Mouse (Mus musculus) hindbrain, embryonic 15.5 days (tissue): ENCODE data around the gene 1700088E04Rik. TPM values are rescaled to one million over a fixed set of nuclear protein-coding genes. Genes with fewer than 3 reads are reported as not detected.
A peak's percentile ranks its signal among the peaks of the same experiment; 100 is the strongest.

ENCODE experiments used
- ATAC-seq: fragments of 200-750 bp; cut with Nextera tagmentation; 2 replicates; pipeline ENCODE4 v1.8.0; 2017; ENCODE audit warnings: low read depth, moderate number of reproducible peaks, moderate TSS enrichment; ENCODE audit not compliant: low FRiP score
- H3K27ac ChIP-seq: fragments of 300-500 bp; sonication (generic); replicated peaks from 2 replicates; pipeline ENCODE4 v1.5.1; 2015; ENCODE audit warnings: mild to moderate bottlenecking, inconsistent platforms
- H3K27me3 ChIP-seq: fragments of 300-500 bp; sonication (generic); 2 replicates; pipeline ENCODE4 v1.6.1; 2015; ENCODE audit warnings: control low read depth, inconsistent platforms
- H3K36me3 ChIP-seq: fragments of 300-500 bp; sonication (generic); 2 replicates; pipeline ENCODE4 v1.6.1; 2015; ENCODE audit warnings: control low read depth, inconsistent platforms
- H3K4me1 ChIP-seq: fragments of 300-500 bp; sonication (generic); replicated peaks from 2 replicates; pipeline ENCODE4 v1.6.1; 2015; ENCODE audit warnings: control low read depth, inconsistent platforms
- H3K4me2 ChIP-seq: fragments of 300-500 bp; sonication (generic); 2 replicates; pipeline ENCODE4 v1.6.1; 2015; ENCODE audit warnings: moderate library complexity, mild to moderate bottlenecking, inconsistent platforms
- H3K4me3 ChIP-seq: fragments of 300-500 bp; sonication (generic); 2 replicates; pipeline ENCODE4 v1.5.1; 2015; ENCODE audit warnings: mild to moderate bottlenecking, inconsistent platforms
- H3K9ac ChIP-seq: fragments of 300-500 bp; sonication (generic); 2 replicates; pipeline ENCODE4 v1.6.1; 2015; ENCODE audit warnings: inconsistent platforms
- H3K9me3 ChIP-seq: fragments of 300-500 bp; sonication (generic); 2 replicates; pipeline ENCODE4 v1.6.1; 2016; ENCODE audit warnings: control low read depth, inconsistent platforms
- WGBS: fragments of 180-500 bp; shearing (Covaris S2); methylation state at CpG from one replicate; pipeline ENCODE4 v1.1.7; 2015; 5-methylcytosine and 5-hydroxymethylcytosine counted together
- polyA plus RNA-seq: library from polyadenylated mRNA; unstranded; fragments of >200 nt; fragmentation: Nextera tagmentation; extraction: Ambion mirVana; gene quantifications from 2 replicates; pipeline ENCODE4 v1.2.1, GENCODE M21; 2015

1700088E04Rik gene
- 17.2 and 22.0 TPM in 2 replicates for polyA plus RNA-seq

DNA sequence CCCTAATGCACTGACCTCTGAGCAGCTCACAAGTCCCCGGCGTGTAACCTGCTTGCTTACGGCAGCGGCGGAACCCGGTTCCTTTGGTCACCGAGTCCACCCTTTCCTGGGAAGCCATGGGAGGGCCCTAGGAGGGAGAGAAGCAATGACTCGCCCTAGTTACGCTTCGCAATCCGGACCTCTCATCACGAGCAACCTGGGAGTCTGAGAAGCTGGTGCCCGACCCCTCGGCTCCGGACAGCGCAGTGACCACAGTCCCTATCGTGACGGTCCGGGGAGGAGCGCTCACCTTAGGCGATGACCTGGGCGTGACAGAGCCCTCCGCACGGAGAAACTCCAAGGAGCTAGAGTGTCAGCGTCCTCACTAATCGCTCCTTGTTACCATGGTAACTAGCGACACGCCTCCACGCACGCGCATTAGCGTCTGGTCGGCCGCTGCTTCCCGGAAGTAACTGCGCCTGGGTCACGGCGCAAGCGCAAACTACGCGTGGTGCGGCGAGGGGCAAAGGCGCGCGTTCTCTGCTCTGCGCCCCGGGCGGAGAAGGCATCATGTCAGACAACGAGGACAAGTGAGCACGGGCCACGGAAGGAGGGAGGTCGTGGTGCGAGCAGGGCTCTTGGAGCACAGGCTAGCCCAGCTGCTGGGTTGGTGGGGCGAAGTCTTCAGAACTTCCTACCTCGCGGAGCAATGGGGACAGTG lies at the start of gene 1700088E04Rik, which contains the start of gene Polr2f:
TSS of gene 1700088E04Rik (minus strand) at position 388 of the 700 bp plus-strand sequence.
TSS of gene Polr2f (plus strand) at position 144 of the 700 bp plus-strand sequence.
- no peaks in the 10 kb centered on the region for H3K9me3 ChIP-seq
- WGBS, result under 1% methylated on average over 57 of the region's 57 CpGs

DNA sequence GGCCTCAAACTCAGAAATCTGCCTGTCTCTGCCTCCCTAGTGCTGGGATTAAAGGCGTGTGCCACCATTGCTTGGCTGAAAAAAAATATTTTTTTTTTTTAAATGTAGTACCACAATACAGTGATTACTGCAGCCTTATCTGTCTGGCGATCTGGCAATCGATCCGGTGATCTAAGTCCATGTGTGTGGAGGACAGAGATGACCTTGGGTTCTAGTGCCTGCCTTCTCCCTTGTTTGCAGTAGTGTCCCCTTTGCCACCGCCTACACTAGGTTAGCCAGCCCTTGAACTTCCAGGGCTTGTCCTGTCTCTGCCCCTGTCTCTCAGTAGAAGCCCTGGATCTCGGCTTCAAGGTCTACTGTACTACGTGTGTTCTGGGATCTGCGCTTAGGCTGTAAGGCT lies 46.8 kb upstream of the 1700088E04Rik start:
- WGBS, result 92% methylated on average over 8 of the region's 8 CpGs
- ATAC-seq, result no peak
- Histone ChIP-seq H3K36me3 (no peaks in the 10 kb centered on the region), H3K4me1 (peaks cover 7% of the 10 kb centered on the region), H3K27ac (no peak overlapping the region), H3K9me3 (no peaks in the 10 kb centered on the region), H3K9ac (no peak overlapping the region), H3K4me2 (no peak overlapping the region), H3K4me3 (no peak overlapping the region), H3K27me3 (no peaks in the 10 kb centered on the region)

More for the DNA sequence above, at the start of gene 1700088E04Rik, which contains the start of gene Polr2f:
- Histone ChIP-seq H3K36me3 (peaks cover 17% of the 10 kb centered on the region), H3K27me3 (no peaks in the 10 kb centered on the region), H3K4me2 (peak within 1 kb of the TSS; percentile 96), H3K27ac (peak within 1 kb of the TSS; percentile 63), H3K9ac (peak within 1 kb of the TSS; percentile 90), H3K4me3 (peak within 1 kb of the TSS; percentile 94), H3K4me1 (peaks cover 20% of the 10 kb centered on the region)
- peak; percentile 89 for ATAC-seq

DNA sequence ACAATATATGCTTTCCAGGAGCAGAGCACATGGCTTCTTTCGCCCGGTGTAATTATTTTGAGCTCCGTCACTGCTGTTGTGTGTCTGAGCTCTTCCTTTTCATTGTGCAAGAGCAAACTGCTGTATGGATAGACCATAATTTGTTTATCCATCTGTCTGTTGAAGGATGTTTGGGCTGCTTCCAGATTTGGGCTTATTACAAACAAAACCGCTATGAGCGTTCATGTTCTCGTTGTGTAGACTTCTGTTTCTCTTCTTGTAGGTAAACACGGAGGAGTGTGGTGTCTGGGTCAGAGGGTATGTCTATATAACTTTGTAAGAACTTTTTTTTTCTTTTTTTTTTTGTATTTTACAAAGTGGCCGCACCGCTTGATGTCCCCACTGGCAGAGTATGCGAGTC lies 44.2 kb upstream of the 1700088E04Rik start:
- H3K4me1 ChIP-seq, result no peaks in the 10 kb centered on the region
- no peak overlapping the region for H3K27ac ChIP-seq
- 76% methylated on average over 10 of the region's 10 CpGs for WGBS
- H3K9me3 ChIP-seq, result no peaks in the 10 kb centered on the region
- no peaks in the 10 kb centered on the region for H3K27me3 ChIP-seq
- no peak for ATAC-seq
- no peak overlapping the region for H3K4me2 ChIP-seq
- no peaks in the 10 kb centered on the region for H3K36me3 ChIP-seq
- no peak overlapping the region for H3K9ac ChIP-seq
- H3K4me3 ChIP-seq, result no peak overlapping the region

DNA sequence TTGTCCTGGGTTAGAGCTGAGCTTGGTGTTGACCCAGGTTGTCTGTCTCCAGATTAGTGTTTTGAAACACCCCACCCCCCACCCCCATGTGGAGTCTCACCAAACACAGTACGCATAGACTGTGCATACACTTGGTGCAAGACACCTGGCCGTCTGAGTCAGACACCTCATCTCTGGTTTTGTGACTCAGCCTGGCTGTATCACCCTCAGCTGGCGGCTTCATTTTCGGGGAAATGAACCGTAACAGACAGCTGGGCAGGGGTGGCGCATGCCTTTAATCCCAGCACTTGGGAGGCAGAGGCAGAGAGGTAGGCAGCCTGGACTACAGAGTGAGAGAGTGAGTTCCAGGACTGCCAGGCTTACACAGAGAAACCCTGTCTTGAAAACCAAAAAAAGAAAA lies 35.9 kb upstream of the 1700088E04Rik start:
- Histone ChIP-seq H3K9me3 (no peaks in the 10 kb centered on the region), H3K9ac (no peak overlapping the region), H3K4me3 (no peak overlapping the region), H3K27ac (no peak overlapping the region), H3K4me1 (no peaks in the 10 kb centered on the region), H3K36me3 (no peaks in the 10 kb centered on the region), H3K4me2 (no peak overlapping the region), H3K27me3 (no peaks in the 10 kb centered on the region)
- 57% methylated on average over 6 of the region's 6 CpGs for WGBS
- no peak for ATAC-seq

DNA sequence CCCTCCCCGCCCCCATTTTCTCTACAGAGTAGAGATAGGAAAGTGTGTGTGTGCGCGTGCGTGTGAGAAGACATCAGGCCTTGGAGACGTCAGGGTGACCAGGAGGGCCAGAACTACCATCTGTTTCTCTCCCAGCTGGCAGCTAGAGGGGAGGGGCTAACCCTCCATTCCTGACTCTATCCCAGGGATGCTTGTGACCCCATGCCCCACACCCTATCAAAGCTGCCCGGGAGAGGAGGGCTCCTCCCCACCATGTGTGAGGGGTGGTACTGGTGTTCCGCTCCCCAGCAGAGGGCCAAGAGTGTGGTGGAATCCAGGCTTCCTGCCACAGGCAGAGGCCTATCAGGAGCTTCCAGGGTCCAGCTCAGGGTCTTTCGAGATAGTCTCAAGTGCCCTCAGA lies 25.7 kb upstream of the 1700088E04Rik start:
- Histone ChIP-seq H3K36me3 (no peaks in the 10 kb centered on the region), H3K4me1 (peaks cover 11% of the 10 kb centered on the region; the same call in 1 of the 2 replicates), H3K4me2 (no peak overlapping the region), H3K27me3 (peaks cover 39% of the 10 kb centered on the region), H3K4me3 (no peak overlapping the region), H3K27ac (no peak overlapping the region), H3K9me3 (no peaks in the 10 kb centered on the region), H3K9ac (no peak overlapping the region)
- 49% methylated on average over 8 of the region's 8 CpGs for WGBS
- ATAC-seq, result 0 out of 2 replicates have a peak, but pooled peaks have one; percentile 42

DNA sequence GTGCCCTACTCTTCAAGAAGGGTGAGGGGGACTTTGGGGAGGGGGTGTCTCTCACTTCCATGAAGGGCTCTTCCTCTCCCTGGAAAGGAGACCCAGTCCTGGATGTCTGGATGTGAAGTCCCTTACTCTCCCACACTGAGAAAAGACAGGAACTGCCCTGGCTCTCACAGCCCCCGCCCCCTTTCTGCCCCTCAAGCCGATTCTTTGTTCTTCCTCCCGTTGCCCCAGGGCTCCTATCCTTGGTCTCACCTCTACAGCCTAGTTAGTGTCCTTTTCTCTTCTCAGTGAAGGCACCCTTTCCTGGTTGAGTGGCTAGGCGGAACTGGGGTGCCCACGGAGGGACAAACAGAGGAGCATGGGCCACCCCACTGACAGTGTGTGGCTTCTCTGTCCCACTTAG lies 24.1 kb upstream of the 1700088E04Rik start, which contains the start of gene Sox10:
TSS of gene Sox10 (minus strand) at position 101 of the 400 bp plus-strand sequence.
- no peaks in the 10 kb centered on the region for H3K9me3 ChIP-seq
- H3K4me2 ChIP-seq, result no peak within 1 kb of the TSS
- no peaks in the 10 kb centered on the region for H3K36me3 ChIP-seq
- H3K9ac ChIP-seq, result no peak within 1 kb of the TSS
- H3K27me3 ChIP-seq, result peaks cover 43% of the 10 kb centered on the region
- 53% methylated on average over 5 of the region's 5 CpGs for WGBS
- ATAC-seq, result no peak
- no peak within 1 kb of the TSS; the same call in 1 of the 2 replicates for H3K27ac ChIP-seq
- H3K4me1 ChIP-seq, result peaks cover 11% of the 10 kb centered on the region; the same call in 1 of the 2 replicates
- H3K4me3 ChIP-seq, result peak within 1 kb of the TSS; percentile 22

DNA sequence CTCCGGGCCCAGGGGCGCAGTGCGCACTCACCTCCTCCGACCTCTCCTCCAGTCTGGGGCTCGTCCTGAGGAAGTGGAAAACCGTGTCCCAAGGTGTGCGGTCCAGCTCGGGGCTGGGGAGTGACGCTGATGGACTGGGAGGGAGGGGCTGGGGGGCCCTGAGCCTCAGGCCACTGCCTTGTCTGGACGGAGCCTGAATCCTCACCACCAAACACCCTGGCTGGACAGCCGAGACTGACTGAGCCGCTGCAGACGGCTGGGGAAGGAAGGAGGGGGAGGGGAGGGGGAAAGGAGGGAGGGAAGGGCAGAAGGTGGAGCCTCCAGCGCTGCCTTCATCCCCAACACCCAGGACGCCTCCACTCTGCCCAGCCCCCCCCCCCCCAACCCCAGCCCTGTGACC lies 23.2 kb upstream of the 1700088E04Rik start:
- WGBS, result 4% methylated on average over 11 of the region's 15 CpGs

DNA sequence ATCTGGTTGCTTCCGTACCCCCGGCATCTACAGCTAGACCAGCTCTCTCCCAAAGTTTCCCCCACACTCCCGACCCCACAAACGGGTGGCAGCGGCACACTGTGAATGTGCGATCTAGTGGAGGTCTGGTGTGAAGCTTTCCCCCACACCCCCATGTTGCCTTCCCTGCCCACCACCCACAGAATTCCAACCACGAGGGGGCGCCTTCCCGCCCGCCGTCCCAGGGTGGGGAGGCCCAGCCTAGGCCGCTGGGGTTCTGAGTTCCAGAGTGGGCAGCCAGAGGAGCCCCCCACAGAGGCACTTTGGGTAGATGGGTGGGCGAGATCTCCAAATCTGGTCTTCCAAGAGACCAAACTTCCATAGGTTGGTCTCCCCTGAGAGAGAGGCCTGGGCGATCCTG lies 21.8 kb upstream of the 1700088E04Rik start:
- Histone ChIP-seq H3K4me1 (peaks cover 11% of the 10 kb centered on the region; the same call in 1 of the 2 replicates), H3K9ac (no peak overlapping the region), H3K27ac (no peak overlapping the region), H3K4me3 (peak overlapping the region; percentile 22), H3K4me2 (no peak overlapping the region; the same call in 1 of the 2 replicates), H3K27me3 (peaks cover 43% of the 10 kb centered on the region), H3K36me3 (no peaks in the 10 kb centered on the region), H3K9me3 (no peaks in the 10 kb centered on the region)
- WGBS, result 46% methylated on average over 14 of the region's 14 CpGs
- ATAC-seq, result no peak

More for the DNA sequence above, 23.2 kb upstream of the 1700088E04Rik start:
- Histone ChIP-seq H3K27me3 (peaks cover 43% of the 10 kb centered on the region), H3K4me2 (no peak overlapping the region), H3K9ac (no peak overlapping the region), H3K36me3 (no peaks in the 10 kb centered on the region), H3K4me3 (peak overlapping the region; percentile 22), H3K4me1 (peaks cover 11% of the 10 kb centered on the region; the same call in 1 of the 2 replicates), H3K27ac (no peak overlapping the region), H3K9me3 (no peaks in the 10 kb centered on the region)
- ATAC-seq, result no peak

DNA sequence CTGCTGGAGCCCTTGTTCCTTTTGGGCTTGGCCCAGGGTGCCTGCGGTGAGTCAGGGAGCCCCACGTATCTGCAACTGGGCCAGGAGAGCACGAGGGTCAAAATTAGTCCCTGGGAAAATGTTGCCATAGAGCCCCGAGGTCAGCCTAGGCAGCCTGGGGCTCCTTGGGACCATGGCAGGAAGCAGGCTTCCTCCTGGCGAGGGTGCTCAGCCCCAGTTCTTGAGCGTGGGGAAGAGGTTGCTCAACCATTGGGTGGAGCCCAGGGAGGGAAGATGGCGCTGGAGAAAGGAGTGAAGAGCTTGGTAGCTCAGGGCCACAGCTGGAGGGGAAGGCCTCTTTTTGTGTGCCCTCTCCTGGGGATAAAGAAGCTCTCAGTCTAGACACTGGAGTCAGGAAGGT lies 21.2 kb upstream of the 1700088E04Rik start:
- WGBS, result 76% methylated on average over 7 of the region's 7 CpGs
- Histone ChIP-seq H3K27me3 (peaks cover 43% of the 10 kb centered on the region), H3K9ac (no peak overlapping the region), H3K36me3 (no peaks in the 10 kb centered on the region), H3K9me3 (no peaks in the 10 kb centered on the region), H3K4me3 (peak overlapping the region; percentile 22), H3K4me2 (peak overlapping the region; percentile 6; the same call in 1 of the 2 replicates), H3K27ac (no peak overlapping the region), H3K4me1 (peaks cover 11% of the 10 kb centered on the region; the same call in 1 of the 2 replicates)
- ATAC-seq, result no peak

DNA sequence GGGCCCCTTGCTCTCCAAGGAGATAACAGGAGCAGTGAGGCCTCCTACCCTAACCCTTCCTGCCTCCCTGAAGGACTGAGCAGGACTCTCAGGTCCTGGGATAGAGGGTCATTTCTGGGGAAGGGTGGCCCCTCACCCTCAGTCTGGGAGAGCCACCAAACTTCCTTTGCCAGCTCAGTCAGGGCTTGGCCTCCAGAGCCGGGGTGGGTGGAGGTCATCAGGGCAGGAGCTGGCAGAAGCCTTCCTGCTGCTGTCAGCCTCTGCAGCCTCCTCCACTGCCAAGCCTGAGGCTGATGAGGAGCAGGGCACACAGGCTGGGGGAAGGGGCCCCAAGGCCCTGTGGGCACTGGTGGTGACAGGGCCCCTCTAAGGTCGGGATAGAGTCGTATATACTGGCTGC lies 14.5 kb upstream of the 1700088E04Rik start:
- Histone ChIP-seq H3K27ac (no peak overlapping the region), H3K4me2 (no peak overlapping the region), H3K9me3 (no peaks in the 10 kb centered on the region), H3K36me3 (peaks cover 15% of the 10 kb centered on the region; the same call in 1 of the 2 replicates), H3K4me3 (no peak overlapping the region), H3K9ac (no peak overlapping the region), H3K4me1 (peaks cover 10% of the 10 kb centered on the region), H3K27me3 (no peaks in the 10 kb centered on the region)
- ATAC-seq, result no peak
- 30% methylated on average over 3 of the region's 3 CpGs for WGBS

DNA sequence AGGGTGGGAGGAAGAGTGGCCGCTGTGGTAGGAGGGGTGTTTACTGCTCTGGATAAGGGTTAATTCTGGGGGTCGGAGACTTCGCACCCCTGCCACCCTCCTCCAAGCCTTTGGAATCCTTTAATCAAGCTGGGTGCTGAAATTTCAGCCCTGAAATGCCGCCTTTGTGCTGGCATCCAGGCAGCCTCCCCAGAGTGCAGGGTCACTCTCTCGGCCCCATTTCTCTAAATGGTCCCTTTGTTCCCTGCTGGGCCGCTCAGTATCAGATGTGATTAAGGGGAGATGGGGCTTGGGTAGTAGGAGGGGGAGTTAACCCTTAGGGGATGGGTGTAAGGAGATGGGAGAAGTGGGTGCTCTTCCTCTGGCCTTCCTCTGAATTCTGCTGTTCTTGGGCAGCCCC lies 11.7 kb upstream of the 1700088E04Rik start:
- Histone ChIP-seq H3K27me3 (no peaks in the 10 kb centered on the region), H3K4me3 (no peak overlapping the region), H3K4me1 (peaks cover 10% of the 10 kb centered on the region), H3K9ac (no peak overlapping the region), H3K36me3 (peaks cover 30% of the 10 kb centered on the region; the same call in 1 of the 2 replicates), H3K4me2 (no peak overlapping the region), H3K9me3 (no peaks in the 10 kb centered on the region), H3K27ac (peak overlapping the region; percentile 66)
- no peak for ATAC-seq
- 51% methylated on average over 6 of the region's 6 CpGs for WGBS

DNA sequence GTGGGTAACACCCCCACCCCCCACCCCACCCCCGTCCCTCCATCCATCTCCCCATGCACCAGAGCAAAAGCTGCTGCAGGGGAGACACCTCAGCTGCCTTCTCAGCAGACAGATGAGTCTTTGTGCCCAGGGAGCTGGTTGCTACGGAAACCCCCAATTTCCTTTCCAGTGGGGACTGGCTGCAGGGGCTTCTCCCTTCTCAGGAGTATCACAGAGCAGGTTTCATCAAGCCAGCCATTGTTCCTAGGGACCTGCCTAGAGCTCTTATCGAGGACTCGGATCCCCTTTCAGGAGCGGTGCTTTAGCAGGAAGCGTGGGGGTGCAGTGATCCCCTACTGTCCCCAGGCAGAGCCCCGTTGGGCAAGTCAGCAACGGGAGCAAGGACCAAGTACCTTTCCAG lies 10.8 kb upstream of the 1700088E04Rik start:
- H3K4me2 ChIP-seq, result no peak overlapping the region
- no peaks in the 10 kb centered on the region for H3K9me3 ChIP-seq
- peak overlapping the region; percentile 66 for H3K27ac ChIP-seq
- ATAC-seq, result peak; percentile 16; the same call in 1 of the 2 replicates
- 27% methylated on average over 8 of the region's 8 CpGs for WGBS
- H3K4me3 ChIP-seq, result no peak overlapping the region
- H3K36me3 ChIP-seq, result peaks cover 38% of the 10 kb centered on the region
- no peaks in the 10 kb centered on the region for H3K27me3 ChIP-seq
- peaks cover 10% of the 10 kb centered on the region for H3K4me1 ChIP-seq
- H3K9ac ChIP-seq, result no peak overlapping the region
